Mouse (Mus musculus) intestine, postnatal 0 days (tissue): ENCODE measurements around the gene Map3k20. TPM values are rescaled to one million over a fixed set of nuclear protein-coding genes. Genes with fewer than 3 reads are reported as not detected.

Source experiments
- ATAC-seq: fragments of 200-750 bp; cut with Nextera tagmentation; 2 replicates; pipeline ENCODE4 v1.8.0; 2017; ENCODE audit warnings: mild to moderate bottlenecking, moderate TSS enrichment, moderate library complexity
- H3K27ac ChIP-seq: fragments of 300-500 bp; sonication (generic); 2 replicates; pipeline ENCODE4 v1.5.1; 2014; ENCODE audit warnings: mild to moderate bottlenecking, low read depth, low read length, moderate library complexity
- H3K27me3 ChIP-seq: fragments of 300-500 bp; sonication (generic); replicated peaks from 2 replicates; pipeline ENCODE4 v1.6.1; 2014; ENCODE audit warnings: low read length, mixed read lengths; ENCODE audit not compliant: control insufficient read depth, insufficient read depth
- H3K36me3 ChIP-seq: fragments of 300-500 bp; sonication (generic); 2 replicates; pipeline ENCODE4 v1.6.1; 2014; ENCODE audit warnings: mild to moderate bottlenecking, moderate library complexity; ENCODE audit not compliant: control insufficient read depth, insufficient read depth
- H3K4me1 ChIP-seq: fragments of 300-500 bp; sonication (generic); replicated peaks from 2 replicates; pipeline ENCODE4 v1.6.1; 2014; ENCODE audit warnings: antibody characterized with exemption, low read length, mixed read lengths; ENCODE audit not compliant: control insufficient read depth, insufficient read depth
- H3K4me2 ChIP-seq: fragments of 300-500 bp; sonication (generic); replicated peaks from 2 replicates; pipeline ENCODE4 v1.6.1; 2014; ENCODE audit warnings: low read depth, mild to moderate bottlenecking, moderate library complexity
- H3K4me3 ChIP-seq: fragments of 300-500 bp; sonication (generic); 2 replicates; pipeline ENCODE4 v1.5.1; 2014; ENCODE audit warnings: low read depth, low read length
- H3K9ac ChIP-seq: fragments of 300-500 bp; sonication (generic); 2 replicates; pipeline ENCODE4 v1.6.1; 2014; ENCODE audit warnings: mild to moderate bottlenecking, low read depth, low read length
- H3K9me3 ChIP-seq: fragments of 300-500 bp; sonication (generic); 2 replicates; pipeline ENCODE4 v1.6.1; 2016; ENCODE audit warnings: mixed run types; ENCODE audit not compliant: control insufficient read depth
- CTCF ChIP-seq: sonication (generic); IDR thresholded peaks from 2 replicates; pipeline ENCODE4 v1.5.1; 2016; ENCODE audit warnings: low read depth, mild to moderate bottlenecking, control low read depth, antibody characterized with exemption, moderate library complexity
- WGBS: fragments of 180-500 bp; shearing (Covaris S2); extraction: QIAGEN DNeasy Blood & Tissue Kit; methylation state at CpG from one replicate; pipeline ENCODE4 v1.1.7; 2014; 5-methylcytosine and 5-hydroxymethylcytosine counted together
- polyA plus RNA-seq: library from polyadenylated mRNA; unstranded; fragments of >200 nt; fragmentation: Nextera tagmentation; extraction: Ambion mirVana; gene quantifications from 2 replicates; pipeline ENCODE4 v1.2.1, GENCODE M21; 2015

Map3k20 gene
- polyA plus RNA-seq, 1 experiment from 2014 or later = 9.0 TPM

GRCm38 (mm10) chr2:72296984-72297715 is 11.7 kb downstream of the Map3k20 start:
- H3K27ac ChIP-seq = no peak overlapping the region
- H3K9ac ChIP-seq = no peak overlapping the region
- ATAC-seq = no peak
- no peak for TF ChIP-seq CTCF
- H3K4me1 ChIP-seq = peaks cover 3% of the 10 kb centered on the region; the same call in 1 of the 2 replicates
- 68% methylated on average over 10 of the region's 10 CpGs for WGBS
- H3K4me2 ChIP-seq = peak overlapping the region; percentile 9
- peaks cover 11% of the 10 kb centered on the region; the same call in 1 of the 2 replicates for H3K36me3 ChIP-seq
- no peak overlapping the region for H3K4me3 ChIP-seq
- no peaks in the 10 kb centered on the region for H3K9me3 ChIP-seq
- H3K27me3 ChIP-seq = no peaks in the 10 kb centered on the region

DNA sequence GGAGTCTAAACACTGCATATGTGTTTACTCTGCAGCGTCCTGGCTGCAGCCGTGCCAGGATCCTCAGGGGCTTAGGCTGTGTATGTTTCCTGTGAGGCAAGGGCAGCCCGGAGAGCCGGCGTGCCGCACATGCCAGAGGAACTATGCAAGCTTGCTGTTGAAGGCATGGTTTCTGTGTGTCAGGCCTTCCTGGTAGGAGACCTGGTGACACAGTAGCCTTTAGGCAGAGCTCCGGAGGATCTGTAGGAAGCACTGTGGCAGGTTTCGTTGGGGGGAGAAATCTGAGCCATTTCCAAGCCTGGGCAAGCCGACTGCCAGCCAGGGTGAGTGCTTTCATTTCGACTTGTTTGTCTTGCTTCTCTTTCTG is 12.3 kb downstream of the Map3k20 start:
- Histone ChIP-seq H3K4me2 (peak overlapping the region; percentile 33), H3K4me3 (no peak overlapping the region), H3K9ac (no peak overlapping the region), H3K4me1 (no peaks in the 10 kb centered on the region), H3K27ac (peak overlapping the region; percentile 37; the same call in 1 of the 2 replicates), H3K27me3 (no peaks in the 10 kb centered on the region), H3K9me3 (no peaks in the 10 kb centered on the region), H3K36me3 (peaks cover 11% of the 10 kb centered on the region; the same call in 1 of the 2 replicates)
- TF ChIP-seq CTCF = no peak
- ATAC-seq = peak; percentile 13; the same call in 1 of the 2 replicates
- WGBS = 47% methylated on average over 10 of the region's 10 CpGs

DNA sequence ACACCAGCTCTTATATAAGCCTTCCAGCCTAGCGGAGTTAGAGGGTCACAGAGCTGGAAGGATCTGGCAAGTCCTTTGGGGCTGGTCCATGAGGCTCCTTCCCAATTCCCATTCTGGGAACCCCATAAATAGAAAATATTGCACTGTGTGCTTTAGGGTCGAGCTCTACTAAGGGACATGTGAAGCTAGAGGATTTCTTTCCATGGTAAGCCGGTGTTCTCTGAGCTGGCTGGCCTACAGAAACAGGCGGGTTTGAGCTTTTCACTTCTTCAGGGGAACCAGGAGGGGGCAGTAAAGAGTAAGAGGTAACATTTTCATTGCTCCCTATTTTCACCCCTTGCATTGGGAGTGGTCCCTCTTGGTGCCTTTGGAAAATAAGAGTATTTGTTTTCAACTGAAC is 13.0 kb downstream of the Map3k20 start:
- Histone ChIP-seq H3K4me1 (no peaks in the 10 kb centered on the region), H3K9ac (no peak overlapping the region), H3K9me3 (no peaks in the 10 kb centered on the region), H3K27me3 (no peaks in the 10 kb centered on the region), H3K36me3 (peaks cover 11% of the 10 kb centered on the region; the same call in 1 of the 2 replicates), H3K4me2 (no peak overlapping the region), H3K27ac (no peak overlapping the region), H3K4me3 (no peak overlapping the region)
- 69% methylated on average over 4 of the region's 4 CpGs for WGBS
- ATAC-seq = no peak
- peak; percentile 81 for TF ChIP-seq CTCF

DNA sequence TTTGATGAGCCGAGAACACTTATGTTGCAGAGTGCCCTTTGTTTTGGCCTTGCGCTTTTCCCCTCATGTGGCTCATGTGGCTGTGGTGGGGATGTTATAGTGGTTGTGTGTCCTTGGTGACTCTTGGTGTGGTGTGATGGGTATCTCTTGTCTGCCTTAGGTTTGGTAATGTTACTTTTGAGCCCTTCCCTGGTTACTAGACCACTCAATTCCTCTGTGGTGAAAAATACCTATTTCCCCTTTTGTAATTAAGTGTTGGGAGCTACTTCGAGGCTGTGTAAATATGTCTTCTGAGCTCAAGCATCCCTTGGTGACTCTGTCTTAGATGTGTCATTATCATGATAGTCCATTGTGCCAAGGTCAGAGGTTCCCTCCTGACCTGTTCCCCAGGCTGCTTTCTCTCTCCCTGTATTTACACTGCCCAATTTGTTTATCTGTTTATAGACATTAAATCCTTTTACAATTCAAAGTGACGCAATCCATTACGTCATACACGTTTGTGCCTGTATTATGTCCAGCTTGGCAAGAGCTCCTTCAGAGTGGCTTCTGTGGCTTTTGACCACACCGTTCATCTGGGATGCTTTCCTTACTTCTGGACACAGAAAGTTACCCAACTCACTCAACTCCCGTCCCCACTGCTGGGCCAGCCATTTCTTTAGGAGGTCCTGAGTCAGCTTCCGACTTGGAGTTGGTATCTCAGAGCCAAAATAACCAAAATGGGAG is 15.9 kb downstream of the Map3k20 start:
- Histone ChIP-seq H3K4me2 (no peak overlapping the region), H3K36me3 (peaks cover 20% of the 10 kb centered on the region; the same call in 1 of the 2 replicates)
- 71% methylated on average over 9 of the region's 9 CpGs for WGBS

DNA sequence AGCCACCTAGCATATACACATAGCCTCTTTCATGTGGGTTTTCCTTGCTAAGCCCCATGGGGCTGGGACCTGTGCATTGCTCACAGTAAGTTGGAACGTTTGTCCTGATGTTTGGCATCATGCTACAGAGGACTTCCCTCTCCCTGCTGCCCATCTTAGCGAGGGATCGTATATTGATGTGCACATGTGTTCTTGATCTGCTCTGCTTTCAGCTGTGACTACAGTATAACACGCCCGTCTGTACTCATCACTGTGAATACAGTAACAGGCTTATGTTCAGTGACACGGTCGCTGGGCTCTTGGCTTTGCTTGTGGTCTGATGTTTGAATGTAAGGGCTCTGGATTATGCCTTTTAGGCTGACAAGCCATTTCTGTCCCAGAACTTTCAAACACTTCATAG is 20.3 kb downstream of the Map3k20 start:
- Histone ChIP-seq H3K27me3 (no peaks in the 10 kb centered on the region), H3K27ac (no peak overlapping the region), H3K4me2 (no peak overlapping the region), H3K9ac (no peak overlapping the region), H3K9me3 (no peaks in the 10 kb centered on the region), H3K36me3 (peaks cover 9% of the 10 kb centered on the region; the same call in 1 of the 2 replicates), H3K4me1 (no peaks in the 10 kb centered on the region), H3K4me3 (no peak overlapping the region)
- no peak for ATAC-seq
- no peak for TF ChIP-seq CTCF
- 87% methylated on average over 7 of the region's 7 CpGs for WGBS

More for the DNA sequence above, 15.9 kb downstream of the Map3k20 start:
- no peak for ATAC-seq
- H3K9me3 ChIP-seq = no peaks in the 10 kb centered on the region
- no peak overlapping the region for H3K9ac ChIP-seq
- H3K4me1 ChIP-seq = no peaks in the 10 kb centered on the region
- no peak for TF ChIP-seq CTCF
- no peak overlapping the region for H3K27ac ChIP-seq
- no peaks in the 10 kb centered on the region for H3K27me3 ChIP-seq
- no peak overlapping the region for H3K4me3 ChIP-seq

DNA sequence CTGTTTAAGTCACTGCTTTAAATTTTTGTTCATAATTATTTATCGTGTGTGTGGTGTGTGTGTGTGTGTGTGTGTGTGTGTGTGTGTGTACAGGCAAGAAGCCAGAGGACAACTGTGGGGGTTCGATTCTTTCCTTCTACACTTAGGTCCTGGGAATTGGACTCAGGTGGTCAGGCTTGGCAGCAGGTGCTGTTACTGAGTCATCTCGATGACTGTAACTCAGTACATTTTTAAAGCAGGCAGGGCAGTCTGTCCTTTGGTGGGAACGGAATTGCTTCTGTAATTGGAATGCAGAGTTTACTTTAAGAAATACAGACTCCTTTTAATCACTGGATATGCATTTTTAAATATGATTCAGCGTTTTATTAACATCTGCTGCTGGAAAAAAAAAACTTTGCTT is 22.9 kb downstream of the Map3k20 start:
- Histone ChIP-seq H3K4me3 (no peak overlapping the region), H3K9me3 (no peaks in the 10 kb centered on the region), H3K4me2 (no peak overlapping the region), H3K36me3 (peaks cover 9% of the 10 kb centered on the region; the same call in 1 of the 2 replicates), H3K27me3 (no peaks in the 10 kb centered on the region), H3K9ac (no peak overlapping the region), H3K27ac (no peak overlapping the region), H3K4me1 (no peaks in the 10 kb centered on the region)
- WGBS = 69% methylated on average over 5 of the region's 5 CpGs
- no peak for ATAC-seq
- no peak for TF ChIP-seq CTCF
